In the genomic region with DNA sequence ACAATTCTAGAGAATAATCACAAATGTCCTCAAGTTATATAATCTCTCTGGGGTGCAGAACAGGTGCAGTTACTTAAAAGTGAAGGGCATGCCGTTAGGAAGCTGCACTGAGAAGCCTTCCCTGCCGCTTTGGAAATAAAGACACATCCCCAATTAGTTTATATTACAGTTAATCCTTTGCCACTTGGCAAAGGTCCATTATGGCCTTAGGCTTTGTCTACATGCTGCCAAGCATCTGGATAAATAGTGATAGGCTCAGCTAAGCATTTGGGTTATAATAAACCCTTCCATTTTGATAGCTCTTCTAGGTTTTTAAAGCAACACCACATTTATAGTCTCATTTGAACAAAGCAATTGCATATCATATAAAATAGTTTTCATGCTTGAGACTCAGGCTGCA, we compare ENCODE assay signal across 15 mouse cellular contexts.
"Had no signal": no experiment of that assay in that cellular context is flagged by ENCODE, and none has a peak within 500 bp of the region (broad histone marks: within the 10 kb centered on the region; RNA-seq: fewer than 3 reads in every experiment).

No protein-coding gene starts in this region.

- H3K27ac ChIP-seq: limb, embryonic 15.5 days; liver, embryonic 12.5 days; neural tube, embryonic 15.5 days had no signal

- H3K4me3 ChIP-seq: limb, embryonic 15.5 days; liver, embryonic 12.5 days; neural tube, embryonic 15.5 days had no signal

- DNase-seq: kidney, adult 2 months; kidney, postnatal 25 days; layer of hippocampus, adult 9-11 months; layer of hippocampus, postnatal 36 days; lung, embryonic 14.5 days; lung, postnatal 10 days; lung, postnatal 4 days; right cerebral cortex, adult 18-20 months; right cerebral cortex, postnatal 25 days; thymus, postnatal 36 days had no signal

- H3K36me3 ChIP-seq: limb, embryonic 15.5 days; liver, embryonic 12.5 days; neural tube, embryonic 15.5 days had no signal

- H3K4me2 ChIP-seq: limb, embryonic 15.5 days; liver, embryonic 12.5 days; lung, embryonic 14.5 days; midbrain, embryonic 11.5 days; neural tube, embryonic 15.5 days had no signal

- H3K4me1 ChIP-seq: limb, embryonic 15.5 days; liver, embryonic 12.5 days; neural tube, embryonic 15.5 days had no signal

- ATAC-seq: intestine, embryonic 16.5 days; liver, embryonic 12.5 days had no signal

- H3K9me3 ChIP-seq: limb, embryonic 15.5 days; liver, embryonic 12.5 days; neural tube, embryonic 15.5 days had no signal

- H3K9ac ChIP-seq: limb, embryonic 15.5 days; liver, embryonic 12.5 days; lung, embryonic 14.5 days; neural tube, embryonic 15.5 days had no signal

- H3K27me3 ChIP-seq: limb, embryonic 15.5 days; liver, embryonic 12.5 days; neural tube, embryonic 15.5 days had no signal
